Mouse (Mus musculus): ENCODE results near the gene Gm6040.

Gene Gm6040

GRCm38 (mm10) chr8:20921971-20922370, at the start of gene Gm6040:
Gene Gm6040 (minus strand): TSS chr8:20922071.
- no peak for DNase-seq (ENCODE audit: low read depth, low spot score)

- no peak for DNase-seq (ENCODE audit: low read depth, low spot score)
Measured at GRCm38 (mm10) chr8:20964531-20964930, 42.7 kb upstream of the Gm6040 start.

- no peak for DNase-seq (ENCODE audit: low read depth, low spot score)
Measured at GRCm38 (mm10) chr8:20944610-20945009, 22.7 kb upstream of the Gm6040 start, which contains the start of gene AY761185. Gene AY761185 (minus strand): TSS chr8:20944710.

GRCm38 (mm10) chr8:20912288-20912687, 9.6 kb downstream of the Gm6040 start:
- no peak for DNase-seq (ENCODE audit: low read depth, low spot score)

GRCm38 (mm10) chr8:20908256-20908655, 13.6 kb downstream of the Gm6040 start:
- DNase-seq (ENCODE audit: low read depth, low spot score), result no peak

- DNase-seq (ENCODE audit: low read depth, low spot score), result no peak
Measured at GRCm38 (mm10) chr8:20907119-20907518, 14.8 kb downstream of the Gm6040 start.

GRCm38 (mm10) chr8:20902527-20902926, 19.3 kb downstream of the Gm6040 start, which contains the start of gene Gm15056:
Gene Gm15056 (minus strand): TSS chr8:20902627.
- DNase-seq (ENCODE audit: low read depth, low spot score), result no peak

DNA sequence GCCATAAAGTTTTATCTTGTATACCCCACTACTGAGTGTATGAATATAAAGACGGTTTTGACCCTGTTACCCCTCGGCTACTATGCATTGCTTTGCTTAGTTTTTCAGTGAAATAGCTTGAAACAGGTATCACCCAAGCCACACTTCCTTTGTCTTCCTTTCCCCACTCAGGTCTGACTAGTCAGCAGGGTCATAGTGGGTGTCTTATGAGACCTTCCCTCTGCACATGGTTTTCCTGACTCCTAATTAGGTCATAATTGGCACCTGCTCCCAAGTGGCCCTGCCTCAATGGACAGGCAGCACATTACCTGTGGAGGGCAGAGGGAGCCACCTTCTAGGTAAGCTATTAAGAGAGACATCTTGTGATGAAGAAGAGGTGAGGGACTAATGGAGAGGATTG, 29.5 kb downstream of the Gm6040 start, which contains the start of gene Defb33:
Gene Defb33 (plus strand): TSS at position 301 of the 400 bp plus-strand sequence.
- DNase-seq (ENCODE audit: low read depth, low spot score), result no peak

GRCm38 (mm10) chr8:20874608-20875007, 47.3 kb downstream of the Gm6040 start:
- peak; percentile 46 for DNase-seq (ENCODE audit: low read depth, low spot score)
